Mouse (Mus musculus): ENCODE results near the gene Cryl1.

The Cryl1 gene

DNA sequence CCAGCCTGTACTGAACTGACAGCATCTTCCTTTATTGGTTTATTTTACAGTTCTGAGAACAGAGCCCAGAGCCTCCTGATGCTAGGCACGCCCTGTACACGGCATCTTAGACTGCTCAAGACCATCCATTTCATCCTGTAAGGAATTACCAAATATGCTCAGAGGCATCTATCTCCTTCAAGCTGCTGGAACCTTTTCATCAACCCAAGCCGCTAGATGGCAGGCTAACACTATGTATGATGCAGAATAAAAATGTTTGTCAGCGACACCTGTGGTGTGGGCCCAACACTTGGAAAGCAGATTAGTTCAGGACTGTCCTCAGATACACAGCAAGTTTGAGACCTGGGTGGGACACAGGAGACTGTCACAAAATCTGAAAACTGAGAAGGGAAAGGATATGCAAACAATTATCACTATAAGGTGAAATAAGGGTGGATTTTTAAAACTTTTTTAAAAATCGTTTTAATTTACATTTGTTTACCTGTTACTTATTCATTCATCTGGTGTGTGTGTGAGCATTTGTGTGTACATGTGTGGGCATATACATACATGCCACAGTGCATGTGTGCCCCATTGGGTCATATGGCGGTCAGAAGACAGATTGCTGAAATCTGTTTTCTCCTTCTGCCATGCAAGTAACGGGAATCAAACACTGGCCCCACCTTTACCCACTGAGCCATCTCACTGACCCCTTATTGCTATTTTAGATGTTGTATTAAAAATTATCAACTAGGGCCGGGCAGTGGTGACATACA lies 25.8 kb downstream of the Cryl1 start:
- DNase-seq (ENCODE audit: low spot score in 2 of 2): peak; percentile 39 to 64

DNA sequence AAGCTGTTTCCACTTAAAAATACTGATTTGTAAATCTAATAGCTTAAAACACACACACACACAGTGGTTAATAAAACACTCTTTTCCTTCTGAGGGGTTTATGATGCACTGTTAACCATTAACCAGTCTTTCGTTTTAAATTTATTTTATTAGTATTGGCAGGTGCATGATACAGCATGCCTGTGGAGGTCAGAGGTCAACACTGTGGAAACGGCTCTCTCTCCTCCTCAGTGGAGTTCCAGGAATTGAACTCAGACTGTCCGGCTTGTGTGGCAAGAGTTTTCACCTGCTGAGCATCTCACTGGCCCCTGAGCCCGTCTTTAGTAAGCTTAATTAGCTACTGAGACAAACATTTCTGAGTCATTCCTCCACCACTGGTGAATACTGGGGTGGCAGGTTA lies 31.0 kb downstream of the Cryl1 start:
- no peak for DNase-seq (ENCODE audit: low spot score in 2 of 2)

DNA sequence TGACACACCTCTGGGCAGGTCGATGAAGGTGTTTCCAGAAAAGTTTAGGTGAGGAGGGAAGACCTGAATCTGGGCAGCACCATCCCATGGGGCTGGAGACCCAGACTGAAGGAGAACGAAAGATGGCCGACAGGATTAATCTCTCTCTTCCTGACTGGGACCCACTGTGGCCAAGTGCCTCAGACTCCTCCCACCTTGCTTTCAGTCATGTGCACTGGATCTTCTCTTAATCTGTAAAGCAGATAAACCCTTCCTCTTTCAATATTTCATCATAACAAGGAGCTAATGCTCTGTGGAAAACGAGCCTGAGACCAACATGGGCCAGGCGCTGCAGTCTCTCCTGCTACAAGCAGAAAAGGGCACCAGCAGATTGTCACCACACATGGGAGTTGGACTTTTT lies 31.6 kb downstream of the Cryl1 start:
- no peak for DNase-seq (ENCODE audit: low spot score in 2 of 2)

DNA sequence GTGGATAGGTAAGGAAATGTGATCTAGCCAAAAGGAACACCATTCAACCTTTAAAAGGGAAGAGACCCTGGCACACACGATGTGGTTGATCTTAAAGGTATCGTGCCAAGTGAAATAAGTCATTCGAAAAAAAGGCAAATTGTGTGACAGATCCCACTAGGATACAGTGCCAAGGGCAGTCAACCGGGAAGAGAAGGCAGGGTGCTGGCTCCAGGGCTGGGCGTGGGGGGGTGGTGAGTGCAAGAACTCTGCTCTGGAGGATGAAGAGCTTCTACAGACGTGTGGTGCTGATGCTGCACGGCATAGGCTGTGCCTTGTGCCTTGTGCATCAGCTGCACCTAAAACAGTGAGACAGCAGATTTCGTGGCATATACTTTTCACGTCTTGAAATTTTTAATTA lies 33.0 kb downstream of the Cryl1 start:
- no peak for DNase-seq (ENCODE audit: low spot score in 2 of 2)

DNA sequence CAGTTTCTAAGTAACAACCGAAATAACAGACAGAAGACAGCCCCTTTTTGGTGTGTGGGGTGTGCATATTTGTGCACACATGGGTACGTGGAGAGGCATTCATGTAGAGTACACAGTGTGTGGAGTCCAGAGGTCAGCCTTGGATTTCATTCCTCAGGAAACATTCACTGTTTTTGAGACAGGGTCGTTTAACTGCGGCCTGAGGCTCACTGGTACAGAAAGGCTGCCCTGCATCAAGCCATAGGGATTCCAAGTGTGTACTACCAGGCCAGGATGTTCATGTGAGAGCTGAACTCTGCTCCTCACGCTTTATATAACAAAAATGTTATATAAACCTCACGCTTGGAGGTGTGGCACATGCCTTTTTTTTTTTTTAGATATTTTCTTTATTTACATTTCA lies 34.5 kb downstream of the Cryl1 start:
- no peak for DNase-seq (ENCODE audit: low spot score in 2 of 2)

DNA sequence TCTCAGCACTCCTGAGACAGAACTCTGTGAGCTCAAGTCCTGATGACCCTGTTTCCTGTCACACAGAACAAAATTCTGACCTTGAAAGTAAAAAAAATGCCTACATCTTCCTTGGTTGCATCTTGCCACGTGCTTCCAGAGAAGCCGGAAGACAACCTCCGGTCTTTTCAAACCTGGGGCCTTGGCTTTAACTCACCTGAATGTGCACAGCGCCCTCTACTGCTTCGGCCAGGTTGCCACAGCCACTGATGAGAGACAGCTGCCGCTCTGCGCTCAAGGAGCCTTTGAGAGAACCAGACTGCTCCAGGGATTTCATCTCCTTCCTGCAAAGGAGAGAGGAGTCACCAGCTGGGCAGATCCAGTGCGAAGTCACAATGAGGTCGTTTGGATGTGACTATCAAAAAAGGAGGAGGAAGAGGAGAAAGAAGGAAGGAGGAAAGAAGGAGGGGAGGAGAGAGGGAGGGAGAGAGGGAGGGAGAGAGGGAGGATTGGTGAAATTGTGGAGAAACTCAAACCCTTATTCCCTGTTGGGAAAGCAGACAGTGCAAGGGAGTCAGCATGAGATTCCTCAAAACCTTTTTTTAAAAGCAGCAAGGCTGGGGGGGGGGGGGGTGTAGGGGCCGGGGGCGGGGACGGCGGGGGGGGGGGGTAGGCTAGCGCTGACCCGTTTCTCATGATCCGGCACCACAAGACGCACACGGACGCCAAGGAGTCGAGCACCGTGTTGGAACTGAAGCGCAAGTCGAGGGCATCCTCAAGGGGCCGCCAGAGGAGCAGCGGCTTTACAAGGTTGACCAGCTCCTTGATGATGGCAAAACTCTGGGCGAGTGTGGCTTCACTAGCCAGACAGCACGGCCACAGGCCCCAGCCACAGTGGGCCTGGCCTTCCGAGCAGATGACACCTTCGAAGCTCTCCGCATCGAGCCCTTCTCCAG lies 35.3 kb downstream of the Cryl1 start:
- peak; percentile 67 to 76 for DNase-seq (ENCODE audit: low spot score in 2 of 2)

DNA sequence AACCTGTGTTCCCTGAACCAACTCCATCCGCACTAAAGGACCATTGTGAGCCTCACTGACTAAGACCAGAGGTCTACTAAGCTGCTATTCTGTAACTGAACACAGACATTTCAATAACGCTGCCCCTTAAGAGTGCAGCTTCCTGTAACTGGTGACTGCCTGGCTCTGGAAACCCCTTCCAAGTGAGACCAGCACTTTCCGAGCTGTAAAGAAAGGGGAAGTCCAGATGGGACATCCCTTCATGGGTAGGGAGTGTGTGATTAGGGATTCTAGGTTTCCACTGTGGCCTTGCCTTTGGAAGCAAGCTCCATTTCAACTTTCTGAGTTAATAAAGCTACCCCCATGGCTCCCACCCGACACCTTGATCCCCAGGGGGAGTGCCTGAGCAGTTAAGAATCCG lies 41.3 kb downstream of the Cryl1 start:
- no peak for DNase-seq (ENCODE audit: low spot score in 2 of 2)

DNA sequence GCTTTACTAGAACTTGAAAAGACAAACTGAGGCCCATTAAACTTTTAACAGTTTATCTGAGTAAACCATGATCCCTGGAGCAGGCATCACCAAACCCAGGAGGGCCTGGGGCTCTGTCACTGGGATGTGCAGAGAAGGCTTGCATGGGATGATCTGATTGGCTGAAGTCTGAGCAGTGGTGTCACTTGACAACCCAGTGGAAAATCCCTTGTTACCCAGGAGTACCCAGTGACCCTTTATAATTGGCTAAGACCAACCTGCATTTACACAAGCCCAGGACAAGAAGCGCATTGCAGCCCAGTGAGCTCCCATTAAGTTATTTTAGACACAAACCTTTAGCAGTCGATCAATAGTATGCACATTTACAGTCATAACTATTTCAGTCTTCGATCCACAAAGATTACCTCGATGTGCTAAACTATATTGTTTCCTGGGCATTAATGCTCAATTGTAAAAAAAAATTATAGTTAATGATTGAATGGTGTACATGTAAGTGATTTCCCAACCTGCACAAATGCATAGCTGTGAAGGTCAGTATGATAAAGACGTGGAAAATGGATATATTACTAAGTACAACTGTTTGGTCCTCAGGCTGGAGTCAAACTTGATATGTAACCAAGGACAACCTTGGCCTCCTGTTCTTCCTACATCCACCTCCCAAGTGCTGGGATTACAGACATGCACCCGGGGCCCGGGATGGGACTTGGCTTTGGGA lies 46.7 kb downstream of the Cryl1 start:
- DNase-seq (ENCODE audit: low spot score in 2 of 2): no peak

DNA sequence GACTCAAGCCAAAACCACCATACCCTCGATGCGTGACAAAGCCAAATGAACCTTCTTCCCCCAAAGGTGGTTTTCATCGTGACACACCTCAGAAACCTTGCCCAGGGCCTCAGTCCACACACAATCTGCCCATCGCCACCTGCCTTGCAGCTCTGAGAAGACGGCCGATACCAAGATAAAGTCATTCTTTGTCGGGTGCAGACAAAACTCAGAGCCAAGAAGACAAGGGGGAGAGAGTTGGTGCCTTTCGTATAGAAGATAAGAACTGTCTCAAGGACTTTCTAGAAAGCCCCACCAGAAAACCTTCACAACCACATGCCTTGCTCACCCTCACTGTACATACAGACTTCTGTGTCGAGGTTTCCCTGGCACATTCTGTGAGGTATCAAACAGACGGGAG lies 48.4 kb downstream of the Cryl1 start:
- DNase-seq (ENCODE audit: low spot score in 2 of 2): no peak

DNA sequence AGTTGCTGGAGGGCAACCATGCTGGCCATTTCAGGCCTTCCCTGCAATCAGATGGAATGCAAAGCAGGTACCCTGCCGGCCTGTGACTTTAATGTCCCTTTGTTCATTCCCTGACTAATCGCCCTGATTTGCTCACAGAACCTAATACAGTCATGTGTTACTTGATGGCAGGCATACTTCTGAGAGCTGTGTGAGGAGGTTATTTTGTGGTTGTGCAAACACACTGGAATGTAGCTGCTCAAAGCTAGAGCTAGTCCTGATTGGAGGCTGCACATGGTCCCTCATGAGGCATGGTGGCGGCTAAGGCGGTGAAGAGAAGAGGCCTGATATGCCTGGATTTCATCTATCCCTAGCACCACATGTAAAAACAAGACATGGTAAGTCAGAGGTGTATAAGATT lies 50.2 kb downstream of the Cryl1 start:
- no peak for DNase-seq (ENCODE audit: low spot score in 2 of 2)

DNA sequence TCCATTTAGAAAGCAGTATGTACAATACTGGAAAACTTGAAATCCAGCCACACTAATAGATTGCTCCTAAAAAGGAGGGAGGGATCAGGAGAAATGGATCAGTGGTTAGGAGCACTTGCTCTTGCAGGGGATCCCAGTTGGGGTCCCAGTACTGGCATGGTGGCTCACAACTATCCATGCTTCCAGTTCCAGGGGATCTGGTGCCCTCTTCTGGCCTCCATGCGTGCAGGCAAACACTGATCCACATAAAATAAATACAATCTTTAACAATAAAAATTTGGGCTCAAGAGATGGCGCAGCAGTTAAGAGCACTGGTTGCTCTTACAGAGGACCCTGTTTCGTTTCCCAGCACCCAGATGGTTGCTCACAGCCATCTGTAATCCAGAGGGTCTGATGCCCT lies 52.2 kb downstream of the Cryl1 start:
- DNase-seq (ENCODE audit: low spot score in 2 of 2): no peak

DNA sequence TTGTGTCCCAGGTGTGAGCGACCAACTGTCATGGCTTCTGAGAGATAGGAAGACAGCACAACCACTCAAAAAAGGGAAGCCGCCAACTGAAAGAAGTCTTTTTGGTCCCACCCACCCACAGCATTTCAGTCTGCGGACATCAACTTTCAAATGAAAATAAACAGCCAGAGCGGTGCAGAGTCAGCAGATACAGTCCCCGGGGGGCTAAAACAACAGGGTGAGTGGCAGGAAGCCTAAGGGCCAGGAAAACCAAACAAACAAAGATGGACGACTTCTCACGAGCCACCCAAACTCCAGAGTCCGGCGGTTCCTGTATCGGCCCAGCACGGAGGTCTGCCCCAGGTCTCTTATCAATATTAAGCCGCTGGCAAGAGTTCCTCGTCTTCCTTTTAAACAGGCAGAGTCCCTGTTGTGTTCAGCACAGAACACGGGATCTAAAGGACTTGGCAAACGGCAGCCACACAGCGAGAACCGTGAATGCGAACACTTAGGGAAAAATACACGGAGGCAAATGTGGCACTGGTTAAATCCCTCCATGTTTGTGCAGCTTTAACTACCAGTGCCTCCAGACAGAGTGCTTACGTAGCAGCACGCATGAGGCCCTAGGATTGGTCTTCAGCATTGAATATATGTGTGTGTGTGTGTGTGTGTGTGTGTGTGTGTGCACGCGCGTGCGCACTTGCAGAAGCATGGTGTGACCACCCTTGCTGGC lies 53.4 kb downstream of the Cryl1 start:
- DNase-seq (ENCODE audit: low spot score in 2 of 2): no peak

DNA sequence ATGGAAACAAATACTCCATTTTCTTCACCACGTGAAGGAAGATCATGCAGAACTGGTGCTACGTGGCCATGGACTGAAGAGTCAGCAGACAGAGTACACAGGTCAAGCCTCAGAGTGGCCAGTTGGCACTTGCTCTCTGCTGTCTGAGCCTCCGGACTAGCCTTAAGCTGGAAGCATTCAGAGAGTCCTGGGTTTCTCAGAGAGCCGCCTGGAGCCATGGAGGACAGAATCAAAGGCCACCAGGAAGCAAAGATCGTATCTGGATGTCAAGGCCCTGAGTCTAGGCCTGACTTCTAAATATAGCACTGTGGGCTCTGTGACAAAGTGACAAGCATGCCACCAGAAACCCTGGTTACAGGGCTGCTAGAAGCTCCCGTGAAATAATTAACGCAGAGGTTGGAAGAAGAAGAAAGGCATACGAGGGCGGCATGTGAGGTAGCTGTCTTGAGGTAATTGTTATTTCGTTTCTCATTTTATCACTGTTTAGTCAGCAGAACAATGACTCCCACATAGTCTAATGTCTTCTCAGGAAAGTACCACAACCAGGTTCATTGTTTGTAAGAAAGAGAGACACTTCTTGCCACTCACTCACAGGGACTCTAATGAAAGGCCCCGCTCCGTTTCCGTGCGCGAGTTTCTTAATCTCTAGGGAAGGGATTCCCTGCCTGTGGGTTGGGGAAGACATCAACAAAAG lies 55.1 kb downstream of the Cryl1 start:
- no peak for DNase-seq (ENCODE audit: low spot score in 2 of 2)

DNA sequence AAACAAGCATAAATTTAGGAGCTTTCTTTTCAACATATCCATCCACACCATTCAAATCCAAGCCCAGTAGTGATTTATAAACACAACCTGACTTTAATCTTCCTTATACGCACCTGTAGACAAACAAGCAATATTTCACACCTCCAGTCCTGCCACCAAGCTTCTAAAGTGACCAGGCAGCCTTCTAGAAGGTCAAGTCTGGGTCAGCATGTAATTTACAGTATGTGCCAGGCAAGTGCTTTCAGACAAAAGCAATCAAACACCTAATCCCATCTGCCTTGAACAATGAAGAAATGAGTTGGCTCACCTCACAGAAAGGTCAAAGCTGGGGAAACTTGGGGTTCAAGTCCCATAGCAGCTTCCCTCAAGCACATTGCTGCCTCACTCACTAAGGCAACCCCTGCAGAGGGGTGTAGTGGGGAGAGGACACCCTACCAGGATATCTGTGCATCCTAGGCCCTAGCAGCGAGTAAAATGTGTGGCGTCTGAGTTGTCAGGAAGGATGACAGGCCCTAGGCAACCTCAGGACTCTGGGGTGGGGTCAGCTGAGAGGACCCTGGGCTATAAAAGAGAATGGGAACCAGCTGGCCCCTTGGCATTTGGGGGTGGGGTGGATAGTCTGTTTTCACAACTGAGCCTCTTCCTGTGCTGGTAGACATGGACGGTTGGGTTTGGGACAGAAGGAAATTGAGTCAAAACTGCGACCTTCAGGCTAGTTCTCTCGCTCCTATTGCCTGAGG lies 55.8 kb downstream of the Cryl1 start:
- no peak for DNase-seq (ENCODE audit: low spot score in 2 of 2)

DNA sequence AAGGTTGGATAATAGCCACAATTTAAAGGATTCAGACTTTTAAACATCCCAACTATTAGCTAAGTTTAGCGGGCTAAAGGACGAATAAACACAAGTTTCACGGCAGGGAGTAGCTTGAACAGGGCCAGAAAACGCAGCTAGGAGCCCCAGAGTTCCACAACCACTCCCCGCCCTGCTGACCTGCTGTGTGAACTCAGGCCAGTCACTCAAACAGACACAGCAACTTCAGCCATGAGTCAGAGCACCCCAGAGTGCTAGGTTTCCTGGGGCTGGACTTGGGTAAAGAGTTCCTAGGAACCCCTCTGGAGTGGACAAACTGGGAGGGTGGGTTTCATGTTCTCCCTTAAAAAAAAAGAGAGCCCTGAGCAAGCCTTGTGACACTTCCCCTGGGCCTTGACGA lies 59.7 kb downstream of the Cryl1 start:
- DNase-seq (ENCODE audit: low spot score in 2 of 2): peak in 1 of 2 experiments; percentile 24

DNA sequence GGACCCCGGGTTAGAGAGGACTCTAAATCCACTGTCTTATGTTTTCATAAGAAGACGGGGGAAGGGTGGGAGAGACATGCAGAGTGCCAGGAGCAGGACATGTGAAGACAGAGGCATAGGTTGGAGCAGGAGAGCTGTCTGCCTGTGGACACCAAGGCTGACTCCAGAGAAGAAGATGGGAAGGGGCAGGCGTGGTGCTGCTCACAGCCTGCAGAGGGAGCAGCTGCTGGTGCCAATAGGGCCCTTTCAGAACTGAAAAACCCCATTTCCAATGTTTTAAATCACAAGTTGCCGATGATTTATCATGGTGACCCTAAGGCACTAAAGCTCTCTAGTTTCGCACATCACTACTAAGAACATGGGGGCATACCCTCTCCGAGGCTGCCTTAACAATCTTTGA lies 63.5 kb downstream of the Cryl1 start:
- DNase-seq (ENCODE audit: low spot score in 2 of 2): no peak

DNA sequence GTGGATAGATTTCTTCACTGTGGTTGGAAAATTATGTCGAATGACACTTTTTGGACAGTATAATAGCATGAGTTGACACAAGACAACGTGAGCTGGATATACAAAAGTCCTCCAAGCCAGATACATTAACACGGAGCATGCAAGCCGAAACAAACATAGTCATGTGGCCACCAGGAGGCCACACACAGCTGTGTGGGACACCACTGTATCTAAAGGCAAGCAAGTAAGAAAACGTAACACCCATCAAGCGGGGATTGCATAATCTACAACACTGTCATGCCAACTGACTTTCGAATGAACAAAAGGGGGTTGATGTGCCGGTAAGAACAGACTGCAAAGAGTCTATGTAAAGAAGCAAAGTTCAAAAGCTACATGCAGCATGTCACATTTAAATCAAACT lies 65.8 kb downstream of the Cryl1 start:
- DNase-seq (ENCODE audit: low spot score in 2 of 2): no peak

DNA sequence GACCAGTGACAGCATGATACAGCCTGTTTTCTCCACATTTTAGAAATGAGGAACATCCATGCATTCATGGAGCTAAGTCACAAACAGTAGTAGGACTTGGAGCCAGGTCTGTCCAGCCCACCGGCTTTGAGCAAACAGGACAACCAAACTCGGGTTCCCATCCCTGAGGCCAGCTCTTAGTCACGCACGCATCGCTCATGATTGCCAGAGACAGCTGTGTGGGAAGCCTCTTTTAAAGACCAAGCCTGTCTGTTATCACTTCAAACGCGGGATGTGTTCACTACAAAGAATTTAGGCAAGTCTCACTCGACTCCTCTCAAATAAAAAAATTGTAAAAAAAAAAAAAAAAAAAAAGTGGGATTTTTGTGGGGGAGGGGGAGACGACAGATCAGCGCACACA lies 67.2 kb downstream of the Cryl1 start:
- no peak for DNase-seq (ENCODE audit: low spot score in 2 of 2)

DNA sequence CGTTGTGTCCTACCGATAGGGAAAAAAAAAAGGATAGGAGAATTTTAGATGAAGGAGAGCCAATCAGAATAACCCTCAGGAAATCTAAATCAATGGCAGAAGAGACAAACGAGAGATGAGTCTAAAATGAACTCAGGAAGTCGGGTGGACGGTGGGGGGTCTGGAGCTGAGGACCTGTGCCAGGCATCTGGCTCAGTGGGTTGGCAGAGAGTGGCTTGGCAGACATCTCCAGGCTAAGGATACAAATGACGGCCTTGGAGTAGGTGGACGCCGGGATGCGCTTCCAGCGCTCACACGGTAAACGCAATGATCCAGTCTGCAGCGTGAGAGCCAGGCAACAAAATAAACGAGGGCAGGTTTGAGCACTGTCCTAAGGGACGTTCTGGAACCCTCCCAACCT lies 68.7 kb downstream of the Cryl1 start:
- DNase-seq (ENCODE audit: low spot score in 2 of 2): no peak

DNA sequence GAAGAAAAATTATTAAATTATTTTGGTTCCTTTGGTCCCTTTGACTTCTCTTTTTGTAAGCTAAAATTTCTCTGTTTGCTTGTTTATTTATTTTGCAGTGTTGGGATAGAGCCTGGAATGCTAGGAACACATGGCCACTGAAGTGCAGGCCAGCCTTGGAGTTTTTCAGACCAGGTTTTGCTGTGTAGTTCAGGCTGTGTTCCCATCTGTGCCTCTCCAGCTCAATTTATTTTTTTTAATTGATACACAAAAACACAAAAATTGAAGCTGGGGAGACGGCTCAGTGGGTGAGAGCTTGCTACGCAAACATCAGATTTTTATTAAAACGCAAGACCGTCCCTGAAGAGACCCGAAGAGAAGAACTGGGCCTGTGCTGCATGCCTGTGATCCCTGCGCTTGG lies 71.6 kb downstream of the Cryl1 start:
- DNase-seq (ENCODE audit: low spot score in 2 of 2): no peak

DNA sequence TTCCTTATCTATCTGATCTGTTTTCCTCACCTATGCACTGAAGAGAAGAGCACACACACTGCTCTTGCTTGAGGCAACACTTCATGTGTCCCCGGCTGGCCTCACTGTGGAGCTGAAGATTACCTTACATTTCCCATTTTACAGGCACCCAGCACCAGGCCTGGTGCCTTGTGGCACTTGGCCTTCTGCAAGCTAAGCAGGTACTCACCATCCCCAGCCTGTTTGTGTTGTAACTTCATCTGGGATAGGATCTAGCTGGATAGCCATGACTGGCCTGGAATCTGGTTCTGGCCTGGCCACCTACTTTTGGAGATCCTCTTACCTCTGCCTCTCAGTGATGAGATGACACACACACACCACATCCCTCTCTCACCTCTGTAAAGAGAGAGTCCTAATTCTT lies 79.5 kb downstream of the Cryl1 start:
- no peak for DNase-seq (ENCODE audit: low spot score in 2 of 2)

Measured in urinary bladder, postnatal 4 days (tissue).